Mouse (Mus musculus): Measurements from ENCODE around the gene Asb2. TPM values are rescaled to one million over a fixed set of nuclear protein-coding genes. Genes with fewer than 3 reads are reported as not detected.

Asb2 gene
- polyA plus RNA-seq (2014; fragmentation: Nextera tagmentation; extraction: Ambion mirVana): 0.35 and 0.40 TPM in 2 replicates

GRCm38 (mm10) chr12:103355746-103356414 is at the start of gene Asb2:
Asb2 (minus strand) TSS chr12:103356001.
- WGBS: 78% methylated on average over 14 of the region's 14 CpGs
- Histone ChIP-seq H3K4me2 (ENCODE audit: low read depth, low read length, severe bottlenecking) (no peak within 1 kb of the TSS), H3K9ac (ENCODE audit: low read length) (no peak within 1 kb of the TSS), H3K4me1 (replicated peaks; ENCODE audit: control insufficient read depth, insufficient read depth, low read length) (no peaks in the 10 kb centered on the region), H3K36me3 (ENCODE audit: control insufficient read depth, insufficient read depth, low read length) (no peaks in the 10 kb centered on the region), H3K27me3 (ENCODE audit: control insufficient read depth, insufficient read depth, low read length) (no peaks in the 10 kb centered on the region), H3K4me3 (ENCODE audit: low read depth, low read length) (no peak within 1 kb of the TSS), H3K27ac (ENCODE audit: low read depth, low read length) (no peak within 1 kb of the TSS), H3K9me3 (ENCODE audit: control insufficient read depth, low read length) (no peaks in the 10 kb centered on the region)
- DNase-seq (ENCODE audit: low spot score) (no peak), ATAC-seq (replicated peaks; ENCODE audit: low FRiP score) (no peak)

DNA sequence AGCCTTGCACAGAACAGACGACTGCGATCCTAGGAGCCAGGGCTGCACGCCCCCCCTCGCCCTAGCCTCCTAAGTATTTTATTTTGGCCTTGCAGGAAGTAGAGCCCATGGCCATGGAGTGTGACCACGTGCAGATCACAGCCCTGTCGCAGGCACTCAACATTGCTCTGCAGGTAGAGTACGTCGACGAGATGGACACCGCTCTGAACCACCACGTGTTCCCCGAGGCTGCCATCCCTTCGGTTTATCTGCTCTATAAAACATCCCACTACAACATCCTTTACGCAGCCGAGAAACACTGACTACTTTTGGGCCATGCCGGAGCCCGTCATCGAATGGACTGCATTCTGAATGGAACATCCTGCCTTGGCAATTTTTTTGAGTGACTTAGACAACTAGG is 48.3 kb upstream of the Asb2 start:
- H3K36me3 ChIP-seq (ENCODE audit: control insufficient read depth, insufficient read depth, low read length): peaks cover 6% of the 10 kb centered on the region; the same call in 1 of the 2 replicates
- H3K9me3 ChIP-seq (ENCODE audit: control insufficient read depth, low read length): no peaks in the 10 kb centered on the region
- H3K27ac ChIP-seq (ENCODE audit: low read depth, low read length): no peak overlapping the region
- ATAC-seq (replicated peaks; ENCODE audit: low FRiP score) (no peak), DNase-seq (ENCODE audit: low spot score) (peak; percentile 27)
- H3K9ac ChIP-seq (ENCODE audit: low read length): no peak overlapping the region
- no peaks in the 10 kb centered on the region for H3K27me3 ChIP-seq (ENCODE audit: control insufficient read depth, insufficient read depth, low read length)
- WGBS: 91% methylated on average over 18 of the region's 18 CpGs
- H3K4me3 ChIP-seq (ENCODE audit: low read depth, low read length): no peak overlapping the region
- no peak overlapping the region for H3K4me2 ChIP-seq (ENCODE audit: low read depth, low read length, severe bottlenecking)
- H3K4me1 ChIP-seq (replicated peaks; ENCODE audit: control insufficient read depth, insufficient read depth, low read length): no peaks in the 10 kb centered on the region

GRCm38 (mm10) chr12:103396751-103397150 is 41.0 kb upstream of the Asb2 start:
- ATAC-seq (replicated peaks; ENCODE audit: low FRiP score): no peak
- H3K9ac ChIP-seq (ENCODE audit: low read length): no peak overlapping the region
- H3K36me3 ChIP-seq (ENCODE audit: control insufficient read depth, insufficient read depth, low read length): no peaks in the 10 kb centered on the region
- no peaks in the 10 kb centered on the region for H3K9me3 ChIP-seq (ENCODE audit: control insufficient read depth, low read length)
- DNase-seq (ENCODE audit: low spot score): no peak
- H3K4me1 ChIP-seq (replicated peaks; ENCODE audit: control insufficient read depth, insufficient read depth, low read length): no peaks in the 10 kb centered on the region
- WGBS: 84% methylated on average over 7 of the region's 7 CpGs
- no peak overlapping the region for H3K4me2 ChIP-seq (ENCODE audit: low read depth, low read length, severe bottlenecking)
- H3K27me3 ChIP-seq (ENCODE audit: control insufficient read depth, insufficient read depth, low read length): no peaks in the 10 kb centered on the region
- no peak overlapping the region for H3K27ac ChIP-seq (ENCODE audit: low read depth, low read length)
- no peak overlapping the region for H3K4me3 ChIP-seq (ENCODE audit: low read depth, low read length)

DNA sequence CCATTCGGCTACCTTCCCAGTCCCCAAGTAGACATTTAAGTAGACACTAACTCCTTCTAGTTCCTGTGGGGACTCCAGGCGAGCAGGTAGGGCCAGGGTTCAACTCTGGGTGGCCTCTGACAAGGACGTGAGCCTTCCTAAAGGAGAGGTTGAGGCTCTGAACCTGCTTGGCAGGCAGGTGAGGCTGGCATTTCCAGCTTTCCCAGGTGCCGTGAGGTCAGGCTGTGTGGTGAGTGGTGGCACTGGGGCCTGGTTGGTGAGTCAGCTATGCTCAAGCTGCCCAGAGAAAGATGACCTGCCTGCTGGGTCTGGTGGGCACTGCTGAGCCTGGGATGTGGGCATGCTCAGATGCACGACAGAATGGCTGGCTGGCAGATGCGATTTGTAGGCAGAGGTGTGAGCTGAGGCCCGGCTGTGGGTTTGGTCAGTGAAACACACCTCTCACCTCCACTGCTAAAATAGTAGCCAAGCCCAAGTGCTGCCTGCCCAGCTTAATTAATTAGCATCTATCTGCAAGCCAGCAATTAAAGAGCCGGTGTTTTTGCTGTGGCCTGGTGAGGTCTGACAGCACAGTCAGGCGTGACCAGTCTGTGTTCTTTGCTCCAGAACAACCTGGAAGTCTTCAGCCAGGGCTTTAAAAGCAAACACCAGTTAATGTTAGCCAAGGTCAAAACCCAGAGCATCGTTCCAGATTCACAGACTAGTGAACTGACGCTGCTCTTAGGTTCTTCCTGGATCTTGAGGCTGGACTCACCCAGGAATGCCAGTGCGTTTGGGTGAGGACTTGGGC is 39.9 kb upstream of the Asb2 start:
- WGBS: 81% methylated on average over 12 of the region's 12 CpGs

GRCm38 (mm10) chr12:103393528-103393927 is 37.7 kb upstream of the Asb2 start:
- DNase-seq (ENCODE audit: low spot score) (no peak), ATAC-seq (replicated peaks; ENCODE audit: low FRiP score) (no peak)
- H3K4me3 ChIP-seq (ENCODE audit: low read depth, low read length): no peak overlapping the region
- no peaks in the 10 kb centered on the region for H3K27me3 ChIP-seq (ENCODE audit: control insufficient read depth, insufficient read depth, low read length)
- no peaks in the 10 kb centered on the region for H3K36me3 ChIP-seq (ENCODE audit: control insufficient read depth, insufficient read depth, low read length)
- 67% methylated on average over 6 of the region's 6 CpGs for WGBS
- no peak overlapping the region for H3K9ac ChIP-seq (ENCODE audit: low read length)
- H3K9me3 ChIP-seq (ENCODE audit: control insufficient read depth, low read length): no peaks in the 10 kb centered on the region
- H3K4me1 ChIP-seq (replicated peaks; ENCODE audit: control insufficient read depth, insufficient read depth, low read length): no peaks in the 10 kb centered on the region
- H3K4me2 ChIP-seq (ENCODE audit: low read depth, low read length, severe bottlenecking): no peak overlapping the region
- H3K27ac ChIP-seq (ENCODE audit: low read depth, low read length): no peak overlapping the region

More for the DNA sequence above, 39.9 kb upstream of the Asb2 start:
- Histone ChIP-seq H3K27me3 (ENCODE audit: control insufficient read depth, insufficient read depth, low read length) (no peaks in the 10 kb centered on the region), H3K9ac (ENCODE audit: low read length) (no peak overlapping the region), H3K36me3 (ENCODE audit: control insufficient read depth, insufficient read depth, low read length) (no peaks in the 10 kb centered on the region), H3K4me2 (ENCODE audit: low read depth, low read length, severe bottlenecking) (no peak overlapping the region), H3K27ac (ENCODE audit: low read depth, low read length) (no peak overlapping the region), H3K4me1 (replicated peaks; ENCODE audit: control insufficient read depth, insufficient read depth, low read length) (no peaks in the 10 kb centered on the region), H3K9me3 (ENCODE audit: control insufficient read depth, low read length) (no peaks in the 10 kb centered on the region), H3K4me3 (ENCODE audit: low read depth, low read length) (no peak overlapping the region)
- DNase-seq (ENCODE audit: low spot score) (no peak), ATAC-seq (replicated peaks; ENCODE audit: low FRiP score) (no peak)

GRCm38 (mm10) chr12:103391098-103391497 is 35.3 kb upstream of the Asb2 start:
- DNase-seq (ENCODE audit: low spot score): no peak
- H3K9ac ChIP-seq (ENCODE audit: low read length): no peak overlapping the region

GRCm38 (mm10) chr12:103389982-103390381 is 34.2 kb upstream of the Asb2 start:
- no peak overlapping the region for H3K27ac ChIP-seq (ENCODE audit: low read depth, low read length)

More at GRCm38 (mm10) chr12:103391098-103391497, 35.3 kb upstream of the Asb2 start:
- ATAC-seq (replicated peaks; ENCODE audit: low FRiP score): no peak
- Histone ChIP-seq H3K4me3 (ENCODE audit: low read depth, low read length) (no peak overlapping the region), H3K4me2 (ENCODE audit: low read depth, low read length, severe bottlenecking) (no peak overlapping the region), H3K27ac (ENCODE audit: low read depth, low read length) (no peak overlapping the region), H3K9me3 (ENCODE audit: control insufficient read depth, low read length) (no peaks in the 10 kb centered on the region), H3K4me1 (replicated peaks; ENCODE audit: control insufficient read depth, insufficient read depth, low read length) (no peaks in the 10 kb centered on the region), H3K36me3 (ENCODE audit: control insufficient read depth, insufficient read depth, low read length) (no peaks in the 10 kb centered on the region), H3K27me3 (ENCODE audit: control insufficient read depth, insufficient read depth, low read length) (no peaks in the 10 kb centered on the region)
- WGBS: 84% methylated on average over 7 of the region's 7 CpGs

DNA sequence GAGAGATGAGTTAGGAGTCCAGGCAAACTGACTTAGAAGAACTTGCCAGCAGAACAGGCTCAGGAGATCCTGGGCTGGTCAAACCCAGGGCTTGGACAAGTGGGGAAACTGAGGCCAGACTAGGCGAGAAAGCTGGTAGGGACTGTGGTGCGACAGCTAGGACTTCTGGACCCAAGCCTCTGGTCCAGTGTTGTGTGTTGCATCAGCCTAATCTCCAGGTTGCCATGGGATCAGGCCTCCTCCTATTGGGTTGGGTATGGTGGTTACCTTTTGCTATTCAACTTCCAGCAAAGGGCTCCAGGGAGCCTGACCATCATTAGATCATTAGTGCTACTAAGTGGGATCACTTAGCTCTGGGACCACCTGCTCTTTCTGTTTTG is 33.5 kb upstream of the Asb2 start:
- Histone ChIP-seq H3K4me2 (ENCODE audit: low read depth, low read length, severe bottlenecking) (peak overlapping the region; percentile 77), H3K9me3 (ENCODE audit: control insufficient read depth, low read length) (no peaks in the 10 kb centered on the region), H3K4me3 (ENCODE audit: low read depth, low read length) (peak overlapping the region; percentile 68), H3K4me1 (replicated peaks; ENCODE audit: control insufficient read depth, insufficient read depth, low read length) (no peaks in the 10 kb centered on the region), H3K27ac (ENCODE audit: low read depth, low read length) (no peak overlapping the region), H3K9ac (ENCODE audit: low read length) (peak overlapping the region; percentile 85), H3K27me3 (ENCODE audit: control insufficient read depth, insufficient read depth, low read length) (no peaks in the 10 kb centered on the region), H3K36me3 (ENCODE audit: control insufficient read depth, insufficient read depth, low read length) (no peaks in the 10 kb centered on the region)
- no peak for ATAC-seq (replicated peaks; ENCODE audit: low FRiP score)
- DNase-seq (ENCODE audit: low spot score): no peak
- 58% methylated on average over 2 of the region's 2 CpGs for WGBS

More at GRCm38 (mm10) chr12:103389982-103390381, 34.2 kb upstream of the Asb2 start:
- H3K9me3 ChIP-seq (ENCODE audit: control insufficient read depth, low read length): no peaks in the 10 kb centered on the region
- H3K27me3 ChIP-seq (ENCODE audit: control insufficient read depth, insufficient read depth, low read length): no peaks in the 10 kb centered on the region
- H3K4me3 ChIP-seq (ENCODE audit: low read depth, low read length): no peak overlapping the region
- no peak for DNase-seq (ENCODE audit: low spot score)
- H3K9ac ChIP-seq (ENCODE audit: low read length): no peak overlapping the region
- no peaks in the 10 kb centered on the region for H3K4me1 ChIP-seq (replicated peaks; ENCODE audit: control insufficient read depth, insufficient read depth, low read length)
- 91% methylated on average over 4 of the region's 4 CpGs for WGBS
- no peaks in the 10 kb centered on the region for H3K36me3 ChIP-seq (ENCODE audit: control insufficient read depth, insufficient read depth, low read length)
- no peak overlapping the region for H3K4me2 ChIP-seq (ENCODE audit: low read depth, low read length, severe bottlenecking)
- no peak for ATAC-seq (replicated peaks; ENCODE audit: low FRiP score)

Measured in forebrain, embryonic 11.5 days (tissue).